Mouse (Mus musculus): ENCODE results near the gene Lyg1.

Lyg1 gene

GRCm38 (mm10) chr1:37971520-37971919, 14.0 kb upstream of the Lyg1 start:
- no peak for DNase-seq (ENCODE audit: low read depth, low spot score)
- H3K36me3 ChIP-seq (ENCODE audit: control insufficient read depth, insufficient read depth, low read length, poor library complexity, severe bottlenecking) = no peaks in the 10 kb centered on the region
- H3K27me3 ChIP-seq (ENCODE audit: control insufficient read depth, insufficient read depth, low read length, poor library complexity, severe bottlenecking) = no peaks in the 10 kb centered on the region

GRCm38 (mm10) chr1:37968746-37969145, 11.2 kb upstream of the Lyg1 start:
- no peaks in the 10 kb centered on the region for H3K27me3 ChIP-seq (ENCODE audit: control insufficient read depth, insufficient read depth, low read length, poor library complexity, severe bottlenecking)
- H3K36me3 ChIP-seq (ENCODE audit: control insufficient read depth, insufficient read depth, low read length, poor library complexity, severe bottlenecking) = no peaks in the 10 kb centered on the region
- no peak for DNase-seq (ENCODE audit: low read depth, low spot score)

- H3K36me3 ChIP-seq (ENCODE audit: control insufficient read depth, insufficient read depth, low read length, poor library complexity, severe bottlenecking) = no peaks in the 10 kb centered on the region
- H3K27me3 ChIP-seq (ENCODE audit: control insufficient read depth, insufficient read depth, low read length, poor library complexity, severe bottlenecking) = no peaks in the 10 kb centered on the region
- DNase-seq (ENCODE audit: low read depth, low spot score) = no peak
These were observed 8.0 kb upstream of the Lyg1 start for GRCm38 (mm10) chr1:37965571-37965970.

GRCm38 (mm10) chr1:37959486-37959885, 1.9 kb upstream of the Lyg1 start:
- Histone ChIP-seq H3K36me3 (ENCODE audit: control insufficient read depth, insufficient read depth, low read length, poor library complexity, severe bottlenecking) (no peaks in the 10 kb centered on the region), H3K27me3 (ENCODE audit: control insufficient read depth, insufficient read depth, low read length, poor library complexity, severe bottlenecking) (no peaks in the 10 kb centered on the region)
- no peak for DNase-seq (ENCODE audit: low read depth, low spot score)

- DNase-seq (ENCODE audit: low read depth, low spot score) = no peak
- no peaks in the 10 kb centered on the region for H3K27me3 ChIP-seq (ENCODE audit: control insufficient read depth, insufficient read depth, low read length, poor library complexity, severe bottlenecking)
- H3K36me3 ChIP-seq (ENCODE audit: control insufficient read depth, insufficient read depth, low read length, poor library complexity, severe bottlenecking) = no peaks in the 10 kb centered on the region
These were observed 957 bp upstream of the Lyg1 start for GRCm38 (mm10) chr1:37958516-37958915.

GRCm38 (mm10) chr1:37956690-37957431, 698 bp downstream of the Lyg1 start:
- no peak for DNase-seq (ENCODE audit: low read depth, low spot score)
- H3K36me3 ChIP-seq (ENCODE audit: control insufficient read depth, insufficient read depth, low read length, poor library complexity, severe bottlenecking) = no peaks in the 10 kb centered on the region
- no peaks in the 10 kb centered on the region for H3K27me3 ChIP-seq (ENCODE audit: control insufficient read depth, insufficient read depth, low read length, poor library complexity, severe bottlenecking)

GRCm38 (mm10) chr1:37955251-37955650, 2.3 kb downstream of the Lyg1 start:
- H3K27me3 ChIP-seq (ENCODE audit: control insufficient read depth, insufficient read depth, low read length, poor library complexity, severe bottlenecking) = no peaks in the 10 kb centered on the region
- no peaks in the 10 kb centered on the region for H3K36me3 ChIP-seq (ENCODE audit: control insufficient read depth, insufficient read depth, low read length, poor library complexity, severe bottlenecking)
- no peak for DNase-seq (ENCODE audit: low read depth, low spot score)

GRCm38 (mm10) chr1:37954786-37955185, 2.8 kb downstream of the Lyg1 start:
- no peaks in the 10 kb centered on the region for H3K36me3 ChIP-seq (ENCODE audit: control insufficient read depth, insufficient read depth, low read length, poor library complexity, severe bottlenecking)
- no peak for DNase-seq (ENCODE audit: low read depth, low spot score)
- H3K27me3 ChIP-seq (ENCODE audit: control insufficient read depth, insufficient read depth, low read length, poor library complexity, severe bottlenecking) = no peaks in the 10 kb centered on the region

GRCm38 (mm10) chr1:37948906-37949305, 8.7 kb downstream of the Lyg1 start:
- DNase-seq (ENCODE audit: low read depth, low spot score) = no peak
- Histone ChIP-seq H3K27me3 (ENCODE audit: control insufficient read depth, insufficient read depth, low read length, poor library complexity, severe bottlenecking) (no peaks in the 10 kb centered on the region; the same call in 1 of the 2 replicates), H3K36me3 (ENCODE audit: control insufficient read depth, insufficient read depth, low read length, poor library complexity, severe bottlenecking) (no peaks in the 10 kb centered on the region)

- H3K36me3 ChIP-seq (ENCODE audit: control insufficient read depth, insufficient read depth, low read length, poor library complexity, severe bottlenecking) = no peaks in the 10 kb centered on the region
- no peaks in the 10 kb centered on the region for H3K27me3 ChIP-seq (ENCODE audit: control insufficient read depth, insufficient read depth, low read length, poor library complexity, severe bottlenecking)
- DNase-seq (ENCODE audit: low read depth, low spot score) = peak; percentile 19
These were observed 25.8 kb downstream of the Lyg1 start for GRCm38 (mm10) chr1:37931806-37932205.

GRCm38 (mm10) chr1:37925971-37926370, 31.6 kb downstream of the Lyg1 start:
- Histone ChIP-seq H3K27me3 (ENCODE audit: control insufficient read depth, insufficient read depth, low read length, poor library complexity, severe bottlenecking) (no peaks in the 10 kb centered on the region), H3K36me3 (ENCODE audit: control insufficient read depth, insufficient read depth, low read length, poor library complexity, severe bottlenecking) (no peaks in the 10 kb centered on the region)
- DNase-seq (ENCODE audit: low read depth, low spot score) = no peak

- no peak for DNase-seq (ENCODE audit: low read depth, low spot score)
- Histone ChIP-seq H3K27me3 (ENCODE audit: control insufficient read depth, insufficient read depth, low read length, poor library complexity, severe bottlenecking) (no peaks in the 10 kb centered on the region), H3K36me3 (ENCODE audit: control insufficient read depth, insufficient read depth, low read length, poor library complexity, severe bottlenecking) (no peaks in the 10 kb centered on the region)
These were observed 35.0 kb downstream of the Lyg1 start for GRCm38 (mm10) chr1:37922536-37922935.

- no peak for DNase-seq (ENCODE audit: low read depth, low spot score)
- no peaks in the 10 kb centered on the region for H3K27me3 ChIP-seq (ENCODE audit: control insufficient read depth, insufficient read depth, low read length, poor library complexity, severe bottlenecking)
- no peaks in the 10 kb centered on the region for H3K36me3 ChIP-seq (ENCODE audit: control insufficient read depth, insufficient read depth, low read length, poor library complexity, severe bottlenecking)
These were observed 39.5 kb downstream of the Lyg1 start for GRCm38 (mm10) chr1:37918096-37918495.

GRCm38 (mm10) chr1:37917666-37918065, 39.9 kb downstream of the Lyg1 start:
- no peaks in the 10 kb centered on the region for H3K27me3 ChIP-seq (ENCODE audit: control insufficient read depth, insufficient read depth, low read length, poor library complexity, severe bottlenecking)
- no peak for DNase-seq (ENCODE audit: low read depth, low spot score)
- H3K36me3 ChIP-seq (ENCODE audit: control insufficient read depth, insufficient read depth, low read length, poor library complexity, severe bottlenecking) = no peaks in the 10 kb centered on the region

- no peaks in the 10 kb centered on the region for H3K36me3 ChIP-seq (ENCODE audit: control insufficient read depth, insufficient read depth, low read length, poor library complexity, severe bottlenecking)
- no peaks in the 10 kb centered on the region for H3K27me3 ChIP-seq (ENCODE audit: control insufficient read depth, insufficient read depth, low read length, poor library complexity, severe bottlenecking)
- no peak for DNase-seq (ENCODE audit: low read depth, low spot score)
These were observed 41.2 kb downstream of the Lyg1 start, which contains the start of gene Lyg2 for GRCm38 (mm10) chr1:37916393-37916792. Gene Lyg2 (minus strand): TSS chr1:37916493.

- H3K27me3 ChIP-seq (ENCODE audit: control insufficient read depth, insufficient read depth, low read length, poor library complexity, severe bottlenecking) = no peaks in the 10 kb centered on the region
- H3K36me3 ChIP-seq (ENCODE audit: control insufficient read depth, insufficient read depth, low read length, poor library complexity, severe bottlenecking) = no peaks in the 10 kb centered on the region
These were observed 44.8 kb downstream of the Lyg1 start for GRCm38 (mm10) chr1:37912751-37913150.

More at GRCm38 (mm10) chr1:37912751-37913150, 44.8 kb downstream of the Lyg1 start:
- DNase-seq (ENCODE audit: low read depth, low spot score) = no peak

Data from splenic B cell, adult 2 months (primary cell).